Mouse (Mus musculus) right cerebral cortex, postnatal 14 days (tissue): ENCODE measurements at regions not wholly inside any gene's neighbourhood (a gene's known extent, or its start where the extent isn't known, plus 50 kb on each side); places are given as distances from the start of the nearest gene placed in this dataset.

Source experiments
- DNase-seq: peaks from one replicate; pipeline ENCODE4 v3.0.0; 2022

GRCm38 (mm10) chr7:37096291-37096690 is 398.4 kb downstream of the Tshz3 start:
- DNase-seq: no peak

DNA sequence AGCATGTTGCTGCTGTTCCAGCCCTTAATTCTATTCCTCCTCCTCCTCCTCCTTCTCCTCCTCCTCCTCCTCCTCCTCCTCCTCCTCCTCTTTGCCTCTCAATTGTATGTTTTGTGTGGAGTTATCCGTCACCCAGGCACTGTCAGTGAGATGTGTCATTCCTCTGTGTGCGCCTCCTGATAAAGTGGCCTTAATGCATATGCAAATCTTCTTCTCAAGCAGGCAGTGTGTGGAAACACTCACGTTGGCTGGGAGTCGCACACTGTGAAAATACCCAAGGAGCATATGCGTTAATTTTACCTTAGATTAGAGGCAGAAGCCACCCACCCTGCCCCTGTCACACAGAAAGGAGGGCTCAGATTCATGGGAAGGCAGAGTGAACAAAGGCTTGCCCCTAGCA is 401.0 kb downstream of the Tshz3 start:
- DNase-seq: no peak

DNA sequence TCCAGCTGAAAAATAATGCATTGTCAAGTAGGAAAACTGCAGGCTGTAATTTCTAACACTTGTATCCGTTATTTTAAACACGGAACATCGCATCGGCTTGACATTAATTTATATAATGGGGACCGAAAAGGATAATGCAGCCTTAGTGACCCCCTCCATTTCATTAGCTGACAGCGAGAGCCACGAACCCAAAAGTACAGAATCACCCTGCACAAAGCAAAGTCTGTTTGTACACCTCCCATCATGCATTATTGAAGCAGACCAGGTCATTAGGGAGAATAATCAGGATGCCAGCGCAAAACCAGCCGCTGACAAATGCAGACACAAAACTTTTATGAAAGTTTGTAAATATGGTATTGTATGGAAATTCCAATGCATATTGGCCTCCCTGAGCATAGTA is 406.8 kb downstream of the Tshz3 start:
- DNase-seq: no peak

- DNase-seq: no peak
Observed at GRCm38 (mm10) chr7:37111071-37111470, 413.2 kb downstream of the Tshz3 start.

GRCm38 (mm10) chr7:37120776-37121175 is 422.9 kb downstream of the Tshz3 start:
- no peak for DNase-seq

- DNase-seq: no peak
Observed at GRCm38 (mm10) chr7:37140191-37140590, 442.3 kb downstream of the Tshz3 start.

GRCm38 (mm10) chr7:37142780-37143179 is 444.9 kb downstream of the Tshz3 start:
- DNase-seq: no peak

- DNase-seq: no peak
Observed at GRCm38 (mm10) chr7:37144303-37144702, 446.4 kb downstream of the Tshz3 start.

GRCm38 (mm10) chr7:37149711-37150110 is 451.8 kb downstream of the Tshz3 start:
- peak; percentile 77 for DNase-seq

DNA sequence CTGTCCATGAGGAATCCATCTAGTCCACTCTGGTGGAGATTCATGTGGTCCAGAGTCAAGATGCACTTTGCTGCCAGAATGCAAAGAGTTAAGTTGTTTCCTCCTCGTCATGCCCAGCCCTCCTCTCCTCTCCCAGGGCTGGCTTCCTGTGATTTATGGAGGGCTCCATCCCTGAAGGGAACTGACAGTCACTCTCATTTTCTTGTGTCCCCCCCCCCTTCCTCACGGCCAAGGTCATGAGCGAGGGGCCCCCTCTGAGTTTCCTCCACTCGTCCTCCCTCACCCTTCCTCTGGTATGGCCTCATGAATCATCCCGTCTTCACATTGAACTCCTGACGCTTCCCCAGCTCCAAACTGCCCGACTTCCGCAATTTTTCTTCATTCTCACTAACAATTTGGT is 461.9 kb downstream of the Tshz3 start:
- DNase-seq: no peak

DNA sequence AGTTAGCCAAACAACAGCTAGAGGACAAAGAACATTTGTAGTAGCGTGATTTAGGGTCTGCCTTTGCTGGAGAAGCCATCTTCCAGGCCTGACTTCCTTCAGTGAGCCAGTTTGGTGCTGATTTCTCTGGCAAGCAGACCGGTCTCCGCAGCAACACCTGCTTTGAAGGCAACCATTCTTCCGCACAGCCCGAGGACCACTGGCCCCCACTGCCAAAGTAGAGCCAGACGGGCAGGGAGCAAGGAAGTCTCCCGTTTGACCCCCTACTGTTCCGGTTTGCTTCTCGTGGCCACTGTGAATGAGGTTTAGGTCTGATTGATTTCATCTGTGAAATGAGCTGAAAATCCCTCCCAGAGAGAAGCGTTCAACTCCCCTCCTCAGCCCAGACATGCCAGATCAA is 471.0 kb downstream of the Tshz3 start:
- DNase-seq: no peak

DNA sequence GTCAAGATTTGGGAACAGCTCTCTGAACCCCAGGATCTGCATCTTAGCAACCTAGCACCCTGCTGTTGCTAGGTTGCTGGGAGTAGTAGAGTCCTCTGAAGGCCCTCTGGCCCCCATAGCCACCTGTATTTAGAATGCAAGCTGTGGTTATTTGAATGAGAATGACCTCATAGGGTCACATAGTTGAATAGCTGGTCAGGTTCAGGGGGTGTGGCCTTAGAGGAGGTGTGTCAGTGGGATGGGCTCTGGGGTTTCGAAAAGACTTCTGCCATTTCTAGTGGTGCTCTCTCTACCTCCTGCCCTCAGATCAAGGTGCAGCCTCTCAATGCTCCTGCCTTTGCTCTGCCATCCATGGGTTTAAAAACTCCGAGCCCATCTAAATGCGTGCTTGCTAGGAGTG is 477.8 kb downstream of the Tshz3 start:
- no peak for DNase-seq

DNA sequence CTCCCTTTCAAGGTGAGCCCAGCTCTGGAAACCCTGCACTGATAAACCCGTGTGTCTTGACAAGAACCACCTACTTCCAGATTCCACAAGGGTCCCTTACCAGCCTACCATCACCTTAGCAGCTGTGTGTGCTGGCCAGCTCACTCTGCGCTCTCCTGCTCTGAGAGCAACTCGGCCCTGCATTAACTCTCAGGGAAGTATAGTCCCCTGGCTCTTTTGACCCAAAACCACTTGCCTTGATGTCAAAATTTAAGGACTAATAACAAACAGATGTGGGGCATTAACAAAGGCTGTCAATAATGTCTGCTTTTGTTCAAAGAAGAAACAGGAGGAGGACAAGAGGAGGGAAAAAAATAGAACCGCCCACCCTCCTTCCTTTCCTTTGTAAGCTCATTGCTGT is 480.3 kb downstream of the Tshz3 start:
- no peak for DNase-seq

- no peak for DNase-seq
Observed at GRCm38 (mm10) chr7:37179907-37180306, 482.0 kb downstream of the Tshz3 start.

DNA sequence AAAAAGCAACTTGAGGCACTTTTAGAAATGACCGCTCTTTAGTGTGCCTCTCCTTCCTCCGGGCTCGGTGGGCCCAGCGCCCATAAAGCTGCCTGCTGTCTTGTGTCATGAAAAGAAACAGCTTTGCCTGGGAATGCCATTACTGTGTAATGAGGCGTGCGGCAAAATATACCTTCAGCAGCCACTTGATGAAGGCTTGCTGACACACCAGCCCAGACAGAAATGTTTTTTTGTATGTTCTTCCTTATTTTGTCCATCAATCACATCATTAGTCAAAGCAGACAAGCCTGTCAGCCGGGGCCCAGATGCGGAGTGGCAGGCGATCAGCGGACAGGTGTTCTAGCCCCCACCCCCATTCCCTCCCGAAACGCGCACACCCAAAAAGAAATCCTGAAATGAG is 482.5 kb downstream of the Tshz3 start:
- no peak for DNase-seq

DNA sequence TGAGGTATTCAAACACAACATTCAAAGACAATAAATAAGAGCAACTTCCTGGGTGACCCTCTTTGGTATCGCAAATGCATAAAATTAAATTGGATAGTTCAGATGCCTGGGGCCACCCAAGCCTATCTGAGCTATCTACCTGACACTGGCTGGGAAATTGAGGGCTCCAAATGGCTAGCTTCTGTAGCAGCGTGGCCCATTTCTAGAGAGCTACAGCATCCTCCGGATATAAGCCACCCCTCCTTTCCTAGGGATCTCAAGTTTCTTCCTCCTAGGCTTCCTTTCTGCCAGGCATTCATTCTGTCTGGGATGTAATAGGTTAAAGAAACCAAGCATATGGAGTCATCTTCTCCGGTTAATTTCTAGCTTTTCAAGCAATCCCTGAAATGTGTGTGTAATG is 483.2 kb downstream of the Tshz3 start:
- no peak for DNase-seq

DNA sequence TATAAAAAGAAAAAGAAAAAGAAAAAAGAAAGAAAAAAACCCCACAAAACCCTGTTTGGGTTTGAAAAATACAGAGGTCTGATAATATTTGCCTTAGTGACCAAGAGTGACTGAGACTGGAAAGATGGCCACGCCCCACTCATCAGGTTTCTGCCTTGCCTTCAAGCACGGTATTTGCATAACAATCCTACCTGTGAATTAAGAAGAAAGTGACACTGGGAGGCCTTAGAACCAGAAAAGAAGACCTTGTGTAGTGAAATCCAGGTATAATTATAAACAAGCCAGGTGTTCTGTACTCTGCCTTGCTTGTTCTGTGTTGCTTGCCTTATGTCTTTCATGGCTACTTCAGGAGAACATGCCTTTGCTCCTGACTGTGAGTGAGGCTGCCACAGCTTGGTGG is 494.6 kb downstream of the Tshz3 start:
- DNase-seq: no peak

DNA sequence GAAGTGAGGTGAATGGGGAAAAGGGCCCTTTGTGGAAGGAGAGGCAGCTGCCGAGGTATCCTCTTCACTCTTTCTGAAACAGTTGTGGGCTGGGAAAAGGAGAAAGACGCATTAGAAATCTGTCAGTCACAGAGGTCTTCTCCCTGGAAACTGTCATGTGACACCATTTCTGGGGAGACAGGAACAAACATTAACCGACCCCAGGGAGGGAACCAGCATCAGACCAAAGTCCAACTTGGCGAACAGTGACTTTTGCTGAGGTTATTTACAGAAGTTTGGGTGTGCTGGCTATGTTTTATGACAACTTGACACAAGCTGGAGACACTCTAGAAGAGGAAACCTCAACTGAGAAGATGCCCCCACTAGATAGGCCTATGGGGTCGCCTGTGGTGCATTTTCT is 506.9 kb downstream of the Tshz3 start:
- no peak for DNase-seq

DNA sequence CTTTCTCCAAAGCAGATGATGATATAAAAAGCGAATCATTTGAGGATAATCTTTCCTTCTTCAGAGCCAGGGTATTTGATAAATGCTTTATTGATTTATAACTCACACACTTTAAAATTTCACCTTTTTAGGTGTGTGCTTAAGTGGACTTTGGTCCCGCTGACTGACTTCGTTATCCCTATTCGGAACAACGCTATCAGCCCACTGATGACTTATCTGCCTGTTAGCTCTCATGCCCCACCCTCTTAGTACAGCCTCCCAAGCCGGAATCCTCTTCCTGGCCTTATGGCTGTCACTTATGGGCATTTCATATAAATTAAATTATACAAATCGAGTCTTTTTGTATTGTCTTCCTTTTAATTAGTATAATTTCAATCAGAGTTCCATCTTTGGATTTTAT is 510.4 kb downstream of the Tshz3 start:
- DNase-seq: no peak

GRCm38 (mm10) chr7:37213751-37214181 is 515.8 kb downstream of the Tshz3 start:
- no peak for DNase-seq

DNA sequence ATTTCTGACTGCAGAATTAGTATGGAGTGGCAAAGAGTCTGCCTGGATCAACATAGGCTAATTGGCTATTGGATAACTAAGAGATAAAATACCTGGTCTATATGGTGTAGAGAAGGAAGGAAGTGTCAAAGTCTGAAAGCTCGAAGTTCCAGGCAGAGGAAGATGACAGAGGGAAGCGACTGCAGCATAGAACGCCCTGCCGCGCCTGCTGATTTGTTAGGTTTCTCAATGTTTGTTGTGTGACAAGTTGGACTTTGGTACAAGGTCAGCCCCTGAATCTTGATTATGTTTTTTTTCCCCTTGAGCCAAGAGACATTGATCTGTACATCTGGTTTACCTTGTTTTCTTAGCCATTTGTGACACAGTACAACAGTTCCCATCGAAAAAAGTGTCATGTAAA is 517.6 kb downstream of the Tshz3 start:
- DNase-seq: no peak

- DNase-seq: no peak
Observed at GRCm38 (mm10) chr7:37220476-37220875, 522.6 kb downstream of the Tshz3 start.

- DNase-seq: no peak
Observed at GRCm38 (mm10) chr7:37226423-37226822, 528.5 kb downstream of the Tshz3 start.

DNA sequence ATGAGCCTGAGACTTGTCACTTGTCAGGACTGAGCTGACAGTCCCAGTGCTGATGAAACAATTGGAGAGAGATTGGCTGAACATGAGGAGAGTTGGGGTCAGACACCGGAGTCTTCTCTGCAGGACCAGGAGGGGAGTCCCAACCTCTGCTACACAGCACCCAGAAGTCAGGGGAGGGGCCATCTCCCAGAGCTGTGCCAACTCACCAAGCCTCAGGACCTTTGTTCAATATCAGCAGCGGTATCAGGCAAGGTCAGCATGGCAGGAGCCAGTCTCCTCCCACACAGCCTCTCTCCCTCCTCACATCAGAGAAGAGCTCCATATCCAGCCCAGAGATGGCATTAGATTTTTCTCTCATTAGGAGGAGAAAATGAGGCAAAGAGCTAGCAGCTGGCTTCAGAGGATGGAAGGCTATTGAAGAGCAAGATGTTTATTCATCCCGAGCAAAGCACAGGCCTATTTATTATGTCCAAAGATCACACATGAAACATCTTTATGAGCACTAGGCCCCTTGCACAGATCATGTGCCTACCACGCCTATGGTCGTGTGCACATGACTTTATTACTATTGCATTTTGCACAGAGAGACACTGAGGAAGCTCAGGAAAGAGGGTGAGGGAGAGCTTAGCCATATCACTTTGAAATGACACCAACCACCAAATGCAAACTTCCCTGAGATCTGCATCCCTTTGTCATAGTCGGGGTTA is 532.9 kb downstream of the Tshz3 start:
- no peak for DNase-seq

DNA sequence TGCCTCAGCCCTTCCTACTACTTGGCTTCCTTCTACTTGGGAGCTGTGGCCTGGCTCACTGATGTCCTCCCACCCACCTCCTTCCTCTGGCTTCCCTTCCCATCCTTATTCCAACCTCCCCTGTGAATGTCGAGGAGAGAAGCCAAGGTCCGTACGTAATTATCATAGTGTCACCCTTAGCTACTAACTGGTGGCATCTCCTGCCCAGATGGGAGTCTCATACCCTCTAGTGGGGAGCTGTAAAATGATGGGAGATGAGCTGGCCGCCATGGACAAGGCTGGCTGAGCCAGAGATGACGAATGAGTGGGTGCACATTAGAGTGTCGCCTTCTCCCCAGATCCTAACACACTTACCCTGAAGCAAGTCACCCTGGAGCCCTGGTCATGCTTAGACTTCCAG is 532.6 kb downstream of the Zfp536 start:
- no peak for DNase-seq

DNA sequence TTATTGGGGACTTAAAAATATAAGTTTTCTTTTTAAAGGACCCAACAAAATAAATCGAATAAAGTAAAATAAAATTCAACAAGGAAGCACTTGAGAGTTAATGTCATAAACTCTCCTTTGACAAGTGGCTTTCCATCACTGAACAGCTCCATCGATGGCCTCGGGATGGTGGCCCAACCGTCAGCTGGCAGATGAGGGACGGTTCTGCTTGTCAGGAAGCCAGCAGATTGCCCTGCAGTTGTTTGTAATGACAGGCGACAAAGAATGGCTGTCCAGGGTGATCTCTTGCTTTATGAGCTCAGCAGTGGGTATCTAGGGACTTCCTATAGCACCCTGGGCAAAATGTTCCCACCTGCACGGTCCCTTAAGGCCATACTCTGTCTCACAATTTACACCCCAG is 531.7 kb downstream of the Zfp536 start:
- no peak for DNase-seq
